Mouse (Mus musculus): ENCODE results near the gene Trank1. TPM values are rescaled to one million over a fixed set of nuclear protein-coding genes. Genes with fewer than 3 reads are reported as not detected.

Trank1 gene
- polyA plus RNA-seq, 1 experiment from 2014 or later, result 12.6 TPM

GRCm38 (mm10) chr9:111275156-111275555, 36.4 kb upstream of the Trank1 start:
- peaks cover 47% of the 10 kb centered on the region for H3K4me1 ChIP-seq (replicated peaks; ENCODE audit: control insufficient read depth, insufficient read depth, low read length)
- peak overlapping the region; percentile 87 for H3K4me2 ChIP-seq (replicated peaks)
- H3K27ac ChIP-seq, result no peak overlapping the region
- WGBS, result 59% methylated on average over 1 of the region's 1 CpGs
- 0 out of 2 replicates have a peak overlapping the region, but pooled peaks have one; percentile 1 for H3K4me3 ChIP-seq (replicated peaks; ENCODE audit: low read length)
- DNase-seq (ENCODE audit: low spot score), result no peak
- no peaks in the 10 kb centered on the region for H3K27me3 ChIP-seq (ENCODE audit: control insufficient read depth, insufficient read depth, low read length)
- peaks cover 54% of the 10 kb centered on the region for H3K36me3 ChIP-seq (replicated peaks; ENCODE audit: control insufficient read depth, insufficient read depth)
- 0 out of 2 replicates have a peak overlapping the region, but pooled peaks have one; percentile 25 for H3K9ac ChIP-seq
- no peaks in the 10 kb centered on the region for H3K9me3 ChIP-seq (ENCODE audit: control insufficient read depth, low read length)
- ATAC-seq (ENCODE audit: low FRiP score), result no peak

GRCm38 (mm10) chr9:111285061-111285460, 26.5 kb upstream of the Trank1 start:
- Histone ChIP-seq H3K4me3 (replicated peaks; ENCODE audit: low read length) (no peak overlapping the region), H3K36me3 (replicated peaks; ENCODE audit: control insufficient read depth, insufficient read depth) (no peaks in the 10 kb centered on the region), H3K9me3 (ENCODE audit: control insufficient read depth, low read length) (no peaks in the 10 kb centered on the region), H3K9ac (no peak overlapping the region), H3K4me1 (replicated peaks; ENCODE audit: control insufficient read depth, insufficient read depth, low read length) (peaks cover 12% of the 10 kb centered on the region), H3K4me2 (replicated peaks) (no peak overlapping the region), H3K27ac (no peak overlapping the region), H3K27me3 (ENCODE audit: control insufficient read depth, insufficient read depth, low read length) (no peaks in the 10 kb centered on the region)
- DNase-seq (ENCODE audit: low spot score) (no peak), ATAC-seq (ENCODE audit: low FRiP score) (no peak)
- WGBS, result 21% methylated on average over 3 of the region's 3 CpGs

GRCm38 (mm10) chr9:111285676-111286075, 25.9 kb upstream of the Trank1 start:
- Histone ChIP-seq H3K27ac (no peak overlapping the region), H3K9ac (no peak overlapping the region), H3K9me3 (ENCODE audit: control insufficient read depth, low read length) (no peaks in the 10 kb centered on the region), H3K4me2 (replicated peaks) (no peak overlapping the region), H3K27me3 (ENCODE audit: control insufficient read depth, insufficient read depth, low read length) (no peaks in the 10 kb centered on the region), H3K4me1 (replicated peaks; ENCODE audit: control insufficient read depth, insufficient read depth, low read length) (peaks cover 12% of the 10 kb centered on the region), H3K36me3 (replicated peaks; ENCODE audit: control insufficient read depth, insufficient read depth) (no peaks in the 10 kb centered on the region), H3K4me3 (replicated peaks; ENCODE audit: low read length) (no peak overlapping the region)
- DNase-seq (ENCODE audit: low spot score) (no peak), ATAC-seq (ENCODE audit: low FRiP score) (no peak)
- WGBS, result 15% methylated on average over 5 of the region's 5 CpGs

- Histone ChIP-seq H3K4me1 (replicated peaks; ENCODE audit: control insufficient read depth, insufficient read depth, low read length) (peaks cover 12% of the 10 kb centered on the region), H3K4me2 (replicated peaks) (no peak overlapping the region), H3K9ac (no peak overlapping the region), H3K27me3 (ENCODE audit: control insufficient read depth, insufficient read depth, low read length) (no peaks in the 10 kb centered on the region), H3K4me3 (replicated peaks; ENCODE audit: low read length) (no peak overlapping the region), H3K9me3 (ENCODE audit: control insufficient read depth, low read length) (no peaks in the 10 kb centered on the region), H3K27ac (no peak overlapping the region), H3K36me3 (replicated peaks; ENCODE audit: control insufficient read depth, insufficient read depth) (no peaks in the 10 kb centered on the region)
- DNase-seq (ENCODE audit: low spot score) (no peak), ATAC-seq (ENCODE audit: low FRiP score) (no peak)
- 73% methylated on average over 2 of the region's 2 CpGs for WGBS
Measured at GRCm38 (mm10) chr9:111286468-111286867, 25.1 kb upstream of the Trank1 start.

- Histone ChIP-seq H3K4me3 (replicated peaks; ENCODE audit: low read length) (no peak overlapping the region), H3K27me3 (ENCODE audit: control insufficient read depth, insufficient read depth, low read length) (no peaks in the 10 kb centered on the region), H3K9me3 (ENCODE audit: control insufficient read depth, low read length) (no peaks in the 10 kb centered on the region), H3K9ac (no peak overlapping the region), H3K36me3 (replicated peaks; ENCODE audit: control insufficient read depth, insufficient read depth) (no peaks in the 10 kb centered on the region), H3K27ac (no peak overlapping the region), H3K4me2 (replicated peaks) (no peak overlapping the region), H3K4me1 (replicated peaks; ENCODE audit: control insufficient read depth, insufficient read depth, low read length) (peaks cover 12% of the 10 kb centered on the region)
- ATAC-seq (ENCODE audit: low FRiP score) (no peak), DNase-seq (ENCODE audit: low spot score) (no peak)
- 98% methylated on average over 4 of the region's 4 CpGs for WGBS
Measured at GRCm38 (mm10) chr9:111287956-111288355, 23.6 kb upstream of the Trank1 start.

GRCm38 (mm10) chr9:111289294-111289831, 22.2 kb upstream of the Trank1 start:
- no peak for ATAC-seq (ENCODE audit: low FRiP score)
- Histone ChIP-seq H3K27ac (no peak overlapping the region), H3K4me1 (replicated peaks; ENCODE audit: control insufficient read depth, insufficient read depth, low read length) (peaks cover 12% of the 10 kb centered on the region), H3K27me3 (ENCODE audit: control insufficient read depth, insufficient read depth, low read length) (no peaks in the 10 kb centered on the region), H3K9me3 (ENCODE audit: control insufficient read depth, low read length) (no peaks in the 10 kb centered on the region), H3K4me2 (replicated peaks) (peak overlapping the region; percentile 23; the same call in 1 of the 2 replicates), H3K36me3 (replicated peaks; ENCODE audit: control insufficient read depth, insufficient read depth) (no peaks in the 10 kb centered on the region), H3K9ac (no peak overlapping the region), H3K4me3 (replicated peaks; ENCODE audit: low read length) (no peak overlapping the region)
- no peak for DNase-seq (ENCODE audit: low spot score)
- WGBS, result 58% methylated on average over 9 of the region's 9 CpGs

GRCm38 (mm10) chr9:111289832-111290339, 21.7 kb upstream of the Trank1 start:
- no peaks in the 10 kb centered on the region for H3K36me3 ChIP-seq (replicated peaks; ENCODE audit: control insufficient read depth, insufficient read depth)
- H3K9me3 ChIP-seq (ENCODE audit: control insufficient read depth, low read length), result no peaks in the 10 kb centered on the region
- peak overlapping the region; percentile 23; the same call in 1 of the 2 replicates for H3K4me2 ChIP-seq (replicated peaks)
- DNase-seq (ENCODE audit: low spot score) (peak; percentile 91), ATAC-seq (ENCODE audit: low FRiP score) (peak; percentile 46; the same call in 1 of the 2 replicates)
- no peak overlapping the region for H3K4me3 ChIP-seq (replicated peaks; ENCODE audit: low read length)
- H3K4me1 ChIP-seq (replicated peaks; ENCODE audit: control insufficient read depth, insufficient read depth, low read length), result peaks cover 12% of the 10 kb centered on the region
- no peak overlapping the region for H3K9ac ChIP-seq
- no peak overlapping the region for H3K27ac ChIP-seq
- no peaks in the 10 kb centered on the region for H3K27me3 ChIP-seq (ENCODE audit: control insufficient read depth, insufficient read depth, low read length)
- WGBS, result 16% methylated on average over 21 of the region's 21 CpGs

GRCm38 (mm10) chr9:111290539-111291100, 20.9 kb upstream of the Trank1 start:
- 54% methylated on average over 11 of the region's 11 CpGs for WGBS
- H3K9ac ChIP-seq, result no peak overlapping the region
- no peaks in the 10 kb centered on the region for H3K36me3 ChIP-seq (replicated peaks; ENCODE audit: control insufficient read depth, insufficient read depth)
- H3K4me1 ChIP-seq (replicated peaks; ENCODE audit: control insufficient read depth, insufficient read depth, low read length), result peaks cover 9% of the 10 kb centered on the region
- ATAC-seq (ENCODE audit: low FRiP score), result no peak
- no peaks in the 10 kb centered on the region for H3K9me3 ChIP-seq (ENCODE audit: control insufficient read depth, low read length)
- no peak for DNase-seq (ENCODE audit: low spot score)
- no peaks in the 10 kb centered on the region for H3K27me3 ChIP-seq (ENCODE audit: control insufficient read depth, insufficient read depth, low read length)
- no peak overlapping the region for H3K27ac ChIP-seq
- H3K4me2 ChIP-seq (replicated peaks), result no peak overlapping the region
- H3K4me3 ChIP-seq (replicated peaks; ENCODE audit: low read length), result no peak overlapping the region

GRCm38 (mm10) chr9:111293234-111293633, 18.3 kb upstream of the Trank1 start:
- Histone ChIP-seq H3K27ac (no peak overlapping the region), H3K27me3 (ENCODE audit: control insufficient read depth, insufficient read depth, low read length) (no peaks in the 10 kb centered on the region), H3K4me2 (replicated peaks) (no peak overlapping the region), H3K9ac (no peak overlapping the region), H3K36me3 (replicated peaks; ENCODE audit: control insufficient read depth, insufficient read depth) (no peaks in the 10 kb centered on the region), H3K9me3 (ENCODE audit: control insufficient read depth, low read length) (no peaks in the 10 kb centered on the region), H3K4me1 (replicated peaks; ENCODE audit: control insufficient read depth, insufficient read depth, low read length) (peaks cover 3% of the 10 kb centered on the region; the same call in 1 of the 2 replicates), H3K4me3 (replicated peaks; ENCODE audit: low read length) (no peak overlapping the region)
- DNase-seq (ENCODE audit: low spot score) (no peak), ATAC-seq (ENCODE audit: low FRiP score) (no peak)
- WGBS, result 87% methylated on average over 4 of the region's 4 CpGs

Data from hindbrain, embryonic 14.5 days (tissue).